9 mouse cellular contexts compared by ENCODE assay signal in genomic region chr17:31892750-31893149, GRCm38 (mm10). TPM values are rescaled to one million over a fixed set of nuclear protein-coding genes. Genes with fewer than 3 reads are reported as not detected.
DNase-seq lines count a peak whose midpoint lies in the region; ATAC-seq and TF ChIP-seq lines count a peak whose summit lies in the region.
"Had no signal": no experiment of that assay in that cellular context is flagged by ENCODE, and none has a peak within 500 bp of the region (broad histone marks: within the 10 kb centered on the region; RNA-seq: fewer than 3 reads in every experiment).

No protein-coding gene starts in this region.

- H3K27me3 ChIP-seq in intestine, postnatal 0 days (replicated peaks; ENCODE audit: control insufficient read depth, insufficient read depth, low read length): no peaks in the 10 kb centered on the region

- ATAC-seq in intestine, postnatal 0 days: 0 out of 2 replicates have a peak, but pooled peaks have one; percentile 46

- H3K9me3 ChIP-seq in intestine, postnatal 0 days (ENCODE audit: control insufficient read depth): no peaks in the 10 kb centered on the region

- H3K27ac ChIP-seq in intestine, postnatal 0 days (ENCODE audit: low read depth, low read length): no peak overlapping the region
- H3K27ac ChIP-seq: macrophage had no signal

- no peak for TF ChIP-seq POLR2A in brain, embryonic 14.5 days (IDR thresholded peaks at IDR 0.05; ENCODE audit: borderline replicate concordance, extremely low read depth, insufficient read depth, insufficient read length, poor library complexity, severe bottlenecking)

- no peak overlapping the region for H3K4me3 ChIP-seq in intestine, postnatal 0 days (ENCODE audit: low read depth, low read length)

- H3K4me2 ChIP-seq in intestine, postnatal 0 days (replicated peaks; ENCODE audit: low read depth): peak overlapping the region; percentile 18; the same call in 1 of the 2 replicates

- TF ChIP-seq CTCF in brain, embryonic 14.5 days (IDR thresholded peaks at IDR 0.05; ENCODE audit: borderline replicate concordance, extremely low read depth, insufficient read depth, insufficient read length): no peak
- TF ChIP-seq CTCF in intestine, postnatal 0 days (IDR thresholded peaks at IDR 0.05; ENCODE audit: low read depth): no peak

- H3K9ac ChIP-seq in intestine, postnatal 0 days (ENCODE audit: low read depth, low read length): no peak overlapping the region; the same call in 1 of the 2 replicates

- H3K4me1 ChIP-seq in intestine, postnatal 0 days (replicated peaks; ENCODE audit: control insufficient read depth, insufficient read depth, low read length): peaks cover 7% of the 10 kb centered on the region; the same call in 1 of the 2 replicates

- no peaks in the 10 kb centered on the region for H3K36me3 ChIP-seq in intestine, postnatal 0 days (ENCODE audit: control insufficient read depth, insufficient read depth)

- 36% methylated on average over 10 of the region's 10 CpGs for WGBS in intestine, postnatal 0 days

- peak; percentile 96 for DNase-seq in MN1 (ENCODE audit: low spot score)
- peak; percentile 63 for DNase-seq in brain, embryonic 14.5 days (ENCODE audit: low read depth)
- DNase-seq in heart, adult 11 months: peak; percentile 99
- peak; percentile 51 to 70 for DNase-seq in left cerebral cortex, adult 9 months (ENCODE audit: low spot score in 2 of 2)
- DNase-seq in mesoderm, embryonic 11.5 days (ENCODE audit: low read depth, low spot score): peak; percentile 82
- DNase-seq in telencephalon, adult 2 months (ENCODE audit: low read depth, low spot score): peak; percentile 50
- DNase-seq in cerebellum, adult 9-11 months: no peak

RNA-seq across cellular contexts. Expression of gene Sik1, which starts 37.1 kb away (rescaled TPM):
- 21.2 and 29.9 TPM in 2 replicates for polyA plus RNA-seq in brain, embryonic 14.5 days (2012; rRNA removed)
- 2.9 and 3.8 TPM in 2 replicates for polyA plus RNA-seq in intestine, postnatal 0 days (2015; fragmentation: Nextera tagmentation; extraction: Ambion mirVana)
